Mouse (Mus musculus) ES-E14 (cell line): ENCODE data around the gene Tsen2. TPM values are rescaled to one million over a fixed set of nuclear protein-coding genes. Genes with fewer than 3 reads are reported as not detected.

Source experiments
- DNase-seq: peaks from one replicate; pipeline ENCODE4 v3.0.0-alpha.2; 2013; ENCODE audit warnings: low read depth, low spot score
- H3K27ac ChIP-seq: 2 replicates; pipeline ENCODE4 v1.5.1; 2012; ENCODE audit warnings: low read depth, mild to moderate bottlenecking, low read length, moderate library complexity, mixed read lengths; ENCODE audit not compliant: poor library complexity, insufficient read depth, severe bottlenecking
- H3K36me3 ChIP-seq: 2 replicates; pipeline ENCODE4 v1.6.1; 2012; ENCODE audit warnings: mild to moderate bottlenecking, low read length, moderate library complexity, mixed read lengths; ENCODE audit not compliant: control insufficient read depth, poor library complexity, insufficient read depth, severe bottlenecking
- H3K4me1 ChIP-seq, 2 experiments: fragments of 150-350 bp in 1 of 2; sonication (generic) in 1 of 2; 2 replicates each; pipeline ENCODE4 v1.6.1; 2012; ENCODE audit warnings: low read length in 2 of 2, mild to moderate bottlenecking in 1 of 2, mixed read lengths in 1 of 2; ENCODE audit not compliant: control insufficient read depth in 2 of 2, insufficient read depth in 2 of 2, poor library complexity in 1 of 2
- H3K4me3 ChIP-seq, 2 experiments: fragments of 150-350 bp in 1 of 2; sonication (generic) in 1 of 2; 2 replicates each; pipeline ENCODE4 v1.5.1; 2012; ENCODE audit warnings: low read length in 2 of 2, low read depth in 1 of 2, mild to moderate bottlenecking in 1 of 2, mixed read lengths in 1 of 2; ENCODE audit not compliant: insufficient read depth in 1 of 2, poor library complexity in 1 of 2, severe bottlenecking in 1 of 2
- H3K9ac ChIP-seq: 2 replicates; pipeline ENCODE4 v1.6.1; 2012; ENCODE audit warnings: low read depth, mild to moderate bottlenecking, low read length, mixed read lengths; ENCODE audit not compliant: poor library complexity, insufficient read depth, severe bottlenecking
- H3K9me3 ChIP-seq: fragments of 150-350 bp; sonication (generic); 2 replicates; pipeline ENCODE4 v1.6.1; 2012; ENCODE audit warnings: low read depth, mild to moderate bottlenecking, low read length; ENCODE audit not compliant: control insufficient read depth, insufficient read depth
- CHD2 ChIP-seq: IDR thresholded peaks from 2 replicates; pipeline ENCODE4 v1.6.1; 2014; ENCODE audit warnings: mild to moderate bottlenecking, low read depth, low read length, inconsistent platforms
- HCFC1 ChIP-seq: IDR thresholded peaks from 2 replicates; pipeline ENCODE4 v1.6.1; 2012; ENCODE audit warnings: low read length, inconsistent platforms, borderline replicate concordance; ENCODE audit not compliant: insufficient read depth
- MAFK ChIP-seq: IDR thresholded peaks from 2 replicates; pipeline ENCODE4 v1.6.1; 2014; ENCODE audit warnings: mild to moderate bottlenecking, low read depth, low read length, inconsistent platforms; ENCODE audit not compliant: insufficient read depth
- ZC3H11A ChIP-seq: IDR thresholded peaks from 2 replicates; pipeline ENCODE4 v1.6.1; 2012; ENCODE audit warnings: low read depth, mild to moderate bottlenecking, inconsistent platforms, low read length, borderline replicate concordance
- ZNF384 ChIP-seq: IDR thresholded peaks from 2 replicates; pipeline ENCODE4 v1.6.1; 2012; ENCODE audit warnings: low read depth, low read length, inconsistent platforms
- in situ Hi-C, 2 experiments: fragments of 600-800 bp; cut with MboI; formaldehyde crosslinking; loops; one replicate each; pipeline ENCODE4 v1.15.1; 2025; ENCODE audit warnings: low sequenced_read_pairs in 2 of 2, inconsistent platforms in 1 of 2; ENCODE audit not compliant: unreplicated experiment in 2 of 2
- total RNA-seq: library from RNA; depleted of rRNA; stranded (reverse); fragments of 300-350 nt; gene quantifications from 2 replicates; pipeline ENCODE4 v1.2.3, GENCODE M21; 2012

The Tsen2 gene
- total RNA-seq, 1 experiment, result 35.9 TPM

DNA sequence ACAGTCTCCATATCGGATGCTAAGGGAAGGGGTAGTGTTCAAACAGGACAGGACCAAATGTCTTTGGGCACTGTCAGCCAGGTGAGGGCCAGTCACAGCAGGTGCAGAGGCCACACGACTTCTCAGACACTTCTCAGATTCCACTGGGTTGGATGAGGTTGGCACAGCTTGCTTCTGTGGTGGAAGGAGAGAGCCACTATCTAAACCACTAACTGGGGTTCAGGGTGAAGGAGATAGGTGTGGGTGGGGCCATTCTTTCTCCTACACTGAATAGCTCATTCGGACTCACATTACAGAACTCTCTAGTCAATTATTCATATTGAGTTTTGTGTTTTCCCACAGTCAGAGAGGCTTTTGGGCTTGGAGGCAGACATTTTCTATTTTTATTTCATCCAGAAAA, 51.2 kb downstream of the Tsen2 start:
- Histone ChIP-seq H3K9ac (no peak overlapping the region), H3K4me3 (no peak overlapping the region), H3K9me3 (no peaks in the 10 kb centered on the region), H3K27ac (no peak overlapping the region), H3K4me1 (no peaks in the 10 kb centered on the region), H3K36me3 (no peaks in the 10 kb centered on the region)
- TF ChIP-seq ZNF384 (no peak), HCFC1 (no peak), ZC3H11A (no peak), MAFK (no peak), CHD2 (no peak)
- in situ Hi-C loops, result no loop called here
- no peak for DNase-seq

DNA sequence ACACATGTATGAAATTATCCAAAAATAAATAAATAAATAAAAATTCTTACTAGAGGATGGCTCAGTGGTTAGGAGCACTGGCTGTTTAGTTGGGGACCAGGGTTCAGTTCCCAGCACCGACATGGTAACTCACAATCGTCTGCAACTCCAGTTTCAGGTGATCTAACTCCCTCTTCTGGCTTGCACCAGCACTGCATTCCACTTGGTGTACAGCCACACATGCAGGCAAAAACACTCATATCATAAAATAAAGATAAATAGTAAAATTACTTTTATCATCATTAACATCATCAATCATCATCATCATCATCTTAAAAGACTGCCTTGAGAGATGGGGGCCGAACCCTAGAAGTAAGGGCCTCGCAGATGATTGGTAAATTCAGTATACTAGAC, 56.9 kb downstream of the Tsen2 start:
- DNase-seq, result peak; percentile 17
- H3K4me1 ChIP-seq, result peaks cover 0 to 4% of the 10 kb centered on the region in 2 experiments; a peak in 1 of 4 replicates
- in situ Hi-C loops, result no loop called here
- no peaks in the 10 kb centered on the region for H3K9me3 ChIP-seq
- no peak overlapping the region for H3K27ac ChIP-seq
- no peak overlapping the region for H3K9ac ChIP-seq
- TF ChIP-seq MAFK, result no peak
- peaks cover 2% of the 10 kb centered on the region; the same call in 1 of the 2 replicates for H3K36me3 ChIP-seq
- H3K4me3 ChIP-seq, result no peak overlapping the region

DNA sequence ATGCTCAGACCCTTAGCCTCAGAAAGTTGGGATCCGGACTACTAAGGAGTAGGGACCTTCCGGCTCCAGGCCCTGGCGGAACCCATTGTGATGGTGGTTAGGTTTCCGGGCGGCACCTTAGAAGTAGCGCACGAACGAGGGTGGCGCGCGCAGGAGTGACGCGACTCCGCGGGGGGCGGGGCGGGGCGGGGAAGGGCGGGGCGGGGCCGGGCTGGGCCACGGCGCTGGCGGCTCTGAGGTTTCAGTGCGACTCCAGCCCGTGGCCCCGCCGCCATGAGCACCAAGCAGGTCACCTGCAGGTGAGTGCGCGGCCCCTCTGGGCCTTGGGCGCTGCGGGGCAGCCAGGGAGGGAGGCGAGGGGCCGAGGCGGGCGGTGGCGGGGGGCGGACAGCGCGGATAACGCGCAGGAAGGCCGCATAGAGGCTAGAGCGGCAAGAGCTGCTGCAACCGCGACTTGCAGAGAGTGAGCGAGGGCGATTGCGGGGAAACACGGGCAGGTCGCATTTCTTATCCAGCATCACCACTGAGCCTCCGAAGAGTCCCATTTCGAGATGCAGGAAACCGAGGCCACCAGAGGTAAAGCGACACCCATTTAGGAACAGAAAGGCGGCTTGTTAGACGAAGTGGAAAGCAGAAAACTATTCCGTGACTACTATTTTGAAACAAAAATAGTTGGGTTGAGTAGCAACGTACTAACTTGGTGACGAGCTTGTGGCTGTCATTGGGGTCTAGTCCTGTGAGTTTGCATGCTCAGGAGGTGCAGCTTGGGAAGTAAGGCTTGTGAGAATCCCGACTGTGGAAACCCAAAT, 57.5 kb downstream of the Tsen2 start, which contains the start of gene Mkrn2:
Gene Mkrn2 (plus strand): TSS at position 188 of the 809 bp plus-strand sequence.
- peak within 1 kb of the TSS; percentile 91 to 100 for H3K4me3 ChIP-seq
- no peak for TF ChIP-seq ZC3H11A
- no peak for TF ChIP-seq ZNF384
- TF ChIP-seq HCFC1, result peak; percentile 85
- peak within 1 kb of the TSS; percentile 55; the same call in 1 of the 2 replicates for H3K27ac ChIP-seq
- peaks cover 3% of the 10 kb centered on the region; the same call in 1 of the 2 replicates for H3K36me3 ChIP-seq
- peak within 1 kb of the TSS; percentile 94 for H3K9ac ChIP-seq
- in situ Hi-C loops, result no loop called here
- peaks cover 0 to 4% of the 10 kb centered on the region in 2 experiments; a peak in 1 of 4 replicates for H3K4me1 ChIP-seq
- no peaks in the 10 kb centered on the region for H3K9me3 ChIP-seq
- peak; percentile 80 for DNase-seq

DNA sequence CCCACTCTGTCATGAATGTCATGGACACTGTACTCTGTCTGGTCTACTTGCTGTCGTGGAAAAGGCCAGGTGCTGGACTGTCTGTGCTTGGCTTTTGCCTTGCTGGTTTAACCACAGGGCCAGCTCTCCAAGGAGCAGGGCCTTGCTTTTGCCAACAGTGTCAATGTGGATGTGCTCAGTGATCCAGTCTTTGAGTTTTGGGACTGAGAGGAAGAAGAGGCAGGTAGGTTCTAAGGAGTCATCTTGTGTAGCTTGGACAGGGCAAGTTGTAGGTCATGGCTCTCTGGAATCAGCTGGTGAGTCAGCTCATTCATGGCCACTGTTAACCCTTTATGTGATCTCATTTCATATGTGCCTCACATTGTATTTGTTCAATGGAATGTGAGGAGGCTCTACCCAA, 62.0 kb downstream of the Tsen2 start:
- Histone ChIP-seq H3K27ac (no peak overlapping the region), H3K36me3 (peaks cover 14% of the 10 kb centered on the region; the same call in 1 of the 2 replicates), H3K4me1 (peaks cover 0 to 4% of the 10 kb centered on the region in 2 experiments; a peak in 1 of 4 replicates), H3K9me3 (no peaks in the 10 kb centered on the region), H3K4me3 (no peak overlapping the region), H3K9ac (no peak overlapping the region)
- TF ChIP-seq ZNF384 (no peak), CHD2 (no peak), ZC3H11A (no peak), MAFK (no peak), HCFC1 (no peak)
- in situ Hi-C loops, result no loop called here
- DNase-seq, result no peak

DNA sequence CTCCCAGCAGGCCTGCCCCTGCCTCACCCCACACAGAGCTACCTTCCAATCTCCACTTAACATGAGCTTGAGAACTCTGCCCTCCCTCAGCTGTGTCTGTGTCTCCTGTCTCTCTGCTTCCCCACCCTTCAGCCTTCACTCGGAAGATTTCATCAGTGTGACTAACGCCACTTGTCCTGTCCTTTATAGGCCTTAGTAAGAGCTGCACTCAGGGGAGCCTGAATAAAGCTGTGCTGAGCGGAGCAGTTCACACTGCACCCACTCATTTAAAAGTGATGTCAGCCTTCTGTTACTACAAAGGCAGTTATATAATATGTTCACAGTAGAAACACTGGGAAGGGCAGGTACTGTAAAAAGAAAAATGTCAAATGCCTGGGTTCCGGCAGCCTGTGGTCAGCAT, 63.0 kb downstream of the Tsen2 start:
- Histone ChIP-seq H3K4me3 (no peak overlapping the region), H3K9ac (no peak overlapping the region), H3K36me3 (peaks cover 18% of the 10 kb centered on the region; the same call in 1 of the 2 replicates), H3K4me1 (peaks cover 0 to 4% of the 10 kb centered on the region in 2 experiments; a peak in 1 of 4 replicates), H3K9me3 (no peaks in the 10 kb centered on the region), H3K27ac (no peak overlapping the region)
- TF ChIP-seq CHD2 (no peak), ZC3H11A (no peak), ZNF384 (no peak), HCFC1 (no peak), MAFK (no peak)
- in situ Hi-C loops, result no loop called here
- no peak for DNase-seq
